Mouse (Mus musculus) ES-E14 (cell line): ENCODE results near the gene Mrgprx1. TPM values are rescaled to one million over a fixed set of nuclear protein-coding genes. Genes with fewer than 3 reads are reported as not detected.

Source experiments
- DNase-seq: peaks from one replicate; pipeline ENCODE4 v3.0.0-alpha.2; 2013; ENCODE audit warnings: low read depth, low spot score
- H3K27ac ChIP-seq: 2 replicates; pipeline ENCODE4 v1.5.1; 2012; ENCODE audit warnings: low read depth, mild to moderate bottlenecking, low read length, moderate library complexity, mixed read lengths; ENCODE audit not compliant: poor library complexity, insufficient read depth, severe bottlenecking
- H3K36me3 ChIP-seq: 2 replicates; pipeline ENCODE4 v1.6.1; 2012; ENCODE audit warnings: mild to moderate bottlenecking, low read length, moderate library complexity, mixed read lengths; ENCODE audit not compliant: control insufficient read depth, poor library complexity, insufficient read depth, severe bottlenecking
- H3K4me1 ChIP-seq, 2 experiments: fragments of 150-350 bp in 1 of 2; sonication (generic) in 1 of 2; 2 replicates each; pipeline ENCODE4 v1.6.1; 2012; ENCODE audit warnings: low read length in 2 of 2, mild to moderate bottlenecking in 1 of 2, mixed read lengths in 1 of 2; ENCODE audit not compliant: control insufficient read depth in 2 of 2, insufficient read depth in 2 of 2, poor library complexity in 1 of 2
- H3K4me3 ChIP-seq, 2 experiments: fragments of 150-350 bp in 1 of 2; sonication (generic) in 1 of 2; 2 replicates each; pipeline ENCODE4 v1.5.1; 2012; ENCODE audit warnings: low read length in 2 of 2, low read depth in 1 of 2, mild to moderate bottlenecking in 1 of 2, mixed read lengths in 1 of 2; ENCODE audit not compliant: insufficient read depth in 1 of 2, poor library complexity in 1 of 2, severe bottlenecking in 1 of 2
- H3K9ac ChIP-seq: 2 replicates; pipeline ENCODE4 v1.6.1; 2012; ENCODE audit warnings: low read depth, mild to moderate bottlenecking, low read length, mixed read lengths; ENCODE audit not compliant: poor library complexity, insufficient read depth, severe bottlenecking
- H3K9me3 ChIP-seq: fragments of 150-350 bp; sonication (generic); 2 replicates; pipeline ENCODE4 v1.6.1; 2012; ENCODE audit warnings: low read depth, mild to moderate bottlenecking, low read length; ENCODE audit not compliant: control insufficient read depth, insufficient read depth
- CHD2 ChIP-seq: IDR thresholded peaks from 2 replicates; pipeline ENCODE4 v1.6.1; 2014; ENCODE audit warnings: mild to moderate bottlenecking, low read depth, low read length, inconsistent platforms
- HCFC1 ChIP-seq: IDR thresholded peaks from 2 replicates; pipeline ENCODE4 v1.6.1; 2012; ENCODE audit warnings: low read length, inconsistent platforms, borderline replicate concordance; ENCODE audit not compliant: insufficient read depth
- MAFK ChIP-seq: IDR thresholded peaks from 2 replicates; pipeline ENCODE4 v1.6.1; 2014; ENCODE audit warnings: mild to moderate bottlenecking, low read depth, low read length, inconsistent platforms; ENCODE audit not compliant: insufficient read depth
- ZC3H11A ChIP-seq: IDR thresholded peaks from 2 replicates; pipeline ENCODE4 v1.6.1; 2012; ENCODE audit warnings: low read depth, mild to moderate bottlenecking, inconsistent platforms, low read length, borderline replicate concordance
- ZNF384 ChIP-seq: IDR thresholded peaks from 2 replicates; pipeline ENCODE4 v1.6.1; 2012; ENCODE audit warnings: low read depth, low read length, inconsistent platforms
- in situ Hi-C, 2 experiments: fragments of 600-800 bp; cut with MboI; formaldehyde crosslinking; loops; one replicate each; pipeline ENCODE4 v1.15.1; 2025; ENCODE audit warnings: low sequenced_read_pairs in 2 of 2, inconsistent platforms in 1 of 2; ENCODE audit not compliant: unreplicated experiment in 2 of 2
- total RNA-seq: library from RNA; depleted of rRNA; stranded (reverse); fragments of 300-350 nt; gene quantifications from 2 replicates; pipeline ENCODE4 v1.2.3, GENCODE M21; 2012; rRNA removed

Gene Mrgprx1
- total RNA-seq, 1 experiment = not detected

- in situ Hi-C loops = no loop called here
- no peaks in the 10 kb centered on the region for H3K36me3 ChIP-seq
- no peak overlapping the region for H3K4me3 ChIP-seq
- no peak for DNase-seq
- no peak overlapping the region for H3K27ac ChIP-seq
- H3K4me1 ChIP-seq = no peaks in the 10 kb centered on the region
- H3K9ac ChIP-seq = no peak overlapping the region
- no peaks in the 10 kb centered on the region for H3K9me3 ChIP-seq
- TF ChIP-seq HCFC1 (no peak), ZC3H11A (no peak), CHD2 (no peak), MAFK (no peak)
Measured at GRCm38 (mm10) chr7:47995689-47996088, 31.7 kb downstream of the Mrgprx1 start.

GRCm38 (mm10) chr7:47986752-47987151, 40.6 kb downstream of the Mrgprx1 start:
- Histone ChIP-seq H3K9ac (no peak overlapping the region), H3K4me1 (no peaks in the 10 kb centered on the region), H3K36me3 (no peaks in the 10 kb centered on the region), H3K9me3 (no peaks in the 10 kb centered on the region), H3K4me3 (no peak overlapping the region), H3K27ac (no peak overlapping the region)
- in situ Hi-C loops = no loop called here
- TF ChIP-seq HCFC1 = no peak
- DNase-seq = peak; percentile 7

- no peak for DNase-seq
- in situ Hi-C loops = no loop called here
- Histone ChIP-seq H3K27ac (no peak within 1 kb of the TSS), H3K4me1 (no peaks in the 10 kb centered on the region), H3K4me3 (no peak within 1 kb of the TSS), H3K9me3 (no peaks in the 10 kb centered on the region), H3K9ac (no peak within 1 kb of the TSS), H3K36me3 (no peaks in the 10 kb centered on the region)
- TF ChIP-seq CHD2 (no peak), ZC3H11A (no peak), HCFC1 (no peak), ZNF384 (no peak), MAFK (no peak)
Measured at GRCm38 (mm10) chr7:47981995-47982394, 45.4 kb downstream of the Mrgprx1 start, which contains the start of gene Mrgpra4. Gene Mrgpra4, minus strand, starts transcription at chr7:47982095.

Other genes starting within 250 kb of the Mrgprx1 start
- gene Mrgpra4, start 45.5 kb downstream of the Mrgprx1 start, total RNA-seq = not detected in 2 replicates
- gene Mrgprb5, start 141.4 kb upstream of the Mrgprx1 start, total RNA-seq = not detected in 2 replicates
- not detected in 2 replicates for gene Mrgprb4, start 171.7 kb upstream of the Mrgprx1 start, total RNA-seq